Mouse (Mus musculus) midbrain, embryonic 11.5 days (tissue): ENCODE results near the gene Asb16. TPM values are rescaled to one million over a fixed set of nuclear protein-coding genes. Genes with fewer than 3 reads are reported as not detected.
A peak's percentile ranks its signal among the peaks of the same experiment; 100 is the strongest.

ENCODE experiments used
- ATAC-seq: fragments of 200-750 bp; cut with Nextera tagmentation; 2 replicates; pipeline ENCODE4 v1.8.0; 2017; ENCODE audit warnings: moderate TSS enrichment, moderate library complexity; ENCODE audit not compliant: low FRiP score
- DNase-seq: peaks from one replicate; pipeline ENCODE4 v3.0.0; 2015; ENCODE audit warnings: low spot score; ENCODE audit errors: missing footprints
- H3K27ac ChIP-seq: fragments of 300-500 bp; sonication (generic); 2 replicates; pipeline ENCODE4 v1.5.1; 2014; ENCODE audit warnings: low read depth, low read length
- H3K27me3 ChIP-seq: fragments of 300-500 bp; sonication (generic); 2 replicates; pipeline ENCODE4 v1.6.1; 2014; ENCODE audit warnings: mild to moderate bottlenecking, low read length, moderate library complexity, mixed read lengths; ENCODE audit not compliant: control insufficient read depth, insufficient read depth
- H3K36me3 ChIP-seq: fragments of 300-500 bp; sonication (generic); 2 replicates; pipeline ENCODE4 v1.6.1; 2014; ENCODE audit warnings: mild to moderate bottlenecking, low read length, moderate library complexity, mixed read lengths; ENCODE audit not compliant: control insufficient read depth, insufficient read depth
- H3K4me1 ChIP-seq: fragments of 300-500 bp; sonication (generic); 2 replicates; pipeline ENCODE4 v1.6.1; 2014; ENCODE audit warnings: low read length; ENCODE audit not compliant: control insufficient read depth, insufficient read depth
- H3K4me2 ChIP-seq: fragments of 300-500 bp; sonication (generic); 2 replicates; pipeline ENCODE4 v1.6.1; 2014; ENCODE audit warnings: mild to moderate bottlenecking, moderate library complexity
- H3K4me3 ChIP-seq: fragments of 300-500 bp; sonication (generic); 2 replicates; pipeline ENCODE4 v1.5.1; 2014; ENCODE audit warnings: low read depth, low read length
- H3K9ac ChIP-seq: fragments of 300-500 bp; sonication (generic); 2 replicates; pipeline ENCODE4 v1.6.1; 2014; ENCODE audit warnings: low read length
- H3K9me3 ChIP-seq: fragments of 300-500 bp; sonication (generic); 2 replicates; pipeline ENCODE4 v1.6.1; 2016; ENCODE audit warnings: low read length; ENCODE audit not compliant: control insufficient read depth
- WGBS: fragments of 180-500 bp; shearing (Covaris S2); extraction: QIAGEN DNeasy Blood & Tissue Kit; methylation state at CpG from one replicate; pipeline ENCODE4 v1.1.7; 2014; 5-methylcytosine and 5-hydroxymethylcytosine counted together
- polyA plus RNA-seq: library from polyadenylated mRNA; unstranded; fragments of >200 nt; fragmentation: Nextera tagmentation; extraction: Ambion mirVana; gene quantifications from 2 replicates; pipeline ENCODE4 v1.2.1, GENCODE M21; 2014

The Asb16 gene
- polyA plus RNA-seq, 1 experiment from 2014 or later = 0.08 TPM

- WGBS = 79% methylated on average over 2 of the region's 2 CpGs
- peak; percentile 73 for DNase-seq
- no peaks in the 10 kb centered on the region for H3K27me3 ChIP-seq
- H3K27ac ChIP-seq = no peak overlapping the region
- H3K4me1 ChIP-seq = peaks cover 4% of the 10 kb centered on the region; the same call in 1 of the 2 replicates
- H3K9ac ChIP-seq = no peak overlapping the region
- H3K9me3 ChIP-seq = no peaks in the 10 kb centered on the region
- H3K36me3 ChIP-seq = peaks cover 25% of the 10 kb centered on the region
- ATAC-seq = no peak
- no peak overlapping the region for H3K4me2 ChIP-seq
- H3K4me3 ChIP-seq = no peak overlapping the region
These were observed 20.4 kb downstream of the Asb16 start for GRCm38 (mm10) chr11:102288913-102289312.

GRCm38 (mm10) chr11:102289511-102290100 is 21.1 kb downstream of the Asb16 start:
- Histone ChIP-seq H3K4me1 (peaks cover 4% of the 10 kb centered on the region; the same call in 1 of the 2 replicates), H3K4me3 (no peak overlapping the region), H3K36me3 (peaks cover 27% of the 10 kb centered on the region), H3K9me3 (no peaks in the 10 kb centered on the region), H3K27me3 (no peaks in the 10 kb centered on the region), H3K27ac (no peak overlapping the region), H3K4me2 (no peak overlapping the region), H3K9ac (no peak overlapping the region)
- WGBS = 64% methylated on average over 6 of the region's 6 CpGs
- DNase-seq (no peak), ATAC-seq (no peak)

DNA sequence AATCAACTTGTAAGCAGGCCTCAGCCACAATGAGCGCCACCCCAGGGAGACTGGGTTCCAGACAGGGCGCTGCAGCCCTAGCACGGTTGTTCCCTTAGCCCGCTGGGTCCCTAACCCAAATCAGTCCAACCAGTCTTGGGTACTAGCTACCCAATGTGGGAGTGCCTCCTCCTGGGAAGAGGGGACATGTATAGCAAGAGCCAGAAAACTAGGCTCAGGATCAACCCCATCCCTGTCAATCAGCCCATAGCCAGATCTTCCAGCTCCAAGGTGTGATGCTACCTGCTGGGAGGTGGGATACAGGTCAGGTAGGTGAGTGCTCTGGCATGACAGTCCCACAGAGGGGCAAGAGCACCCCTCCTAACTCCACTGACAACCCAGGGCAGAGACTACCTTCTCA is 21.6 kb downstream of the Asb16 start:
- Histone ChIP-seq H3K36me3 (peaks cover 27% of the 10 kb centered on the region), H3K27ac (no peak overlapping the region), H3K9me3 (no peaks in the 10 kb centered on the region), H3K9ac (no peak overlapping the region), H3K27me3 (no peaks in the 10 kb centered on the region), H3K4me2 (no peak overlapping the region), H3K4me1 (peaks cover 10% of the 10 kb centered on the region), H3K4me3 (no peak overlapping the region)
- no peak for DNase-seq
- ATAC-seq = no peak
- WGBS = 77% methylated on average over 4 of the region's 4 CpGs

- no peak overlapping the region for H3K4me3 ChIP-seq
- 88% methylated on average over 11 of the region's 11 CpGs for whole genome bisulfite sequencing
- H3K4me2 ChIP-seq = no peak overlapping the region
- H3K4me1 ChIP-seq = peaks cover 13% of the 10 kb centered on the region
- ATAC-seq (no peak), DNase-seq (no peak)
- H3K9me3 ChIP-seq = no peaks in the 10 kb centered on the region
- no peak overlapping the region for H3K27ac ChIP-seq
- H3K36me3 ChIP-seq = peaks cover 27% of the 10 kb centered on the region
- H3K27me3 ChIP-seq = no peaks in the 10 kb centered on the region
- no peak overlapping the region for H3K9ac ChIP-seq
These were observed 22.6 kb downstream of the Asb16 start for GRCm38 (mm10) chr11:102291051-102291535.

DNA sequence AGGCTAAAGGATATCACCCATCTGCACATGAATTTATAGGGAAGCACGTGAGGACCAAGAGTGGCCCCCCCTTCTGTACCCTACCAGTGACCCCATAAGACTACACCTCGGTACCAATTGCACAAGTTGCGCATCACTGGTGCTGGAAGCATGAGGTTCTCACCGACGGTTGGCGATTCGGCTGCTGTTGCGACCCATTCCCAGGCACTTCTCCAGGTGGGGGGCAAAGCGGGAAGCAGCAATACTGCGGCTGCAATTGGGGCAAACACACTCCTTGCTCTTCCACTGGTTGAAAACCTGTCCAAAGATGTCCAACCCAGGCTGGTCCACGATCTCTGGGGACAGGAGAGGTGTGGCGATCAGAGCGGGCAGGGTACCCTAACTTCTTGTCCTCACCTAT is 25.4 kb downstream of the Asb16 start:
- WGBS = 94% methylated on average over 13 of the region's 13 CpGs
- no peak overlapping the region for H3K9ac ChIP-seq
- no peak overlapping the region for H3K4me3 ChIP-seq

DNA sequence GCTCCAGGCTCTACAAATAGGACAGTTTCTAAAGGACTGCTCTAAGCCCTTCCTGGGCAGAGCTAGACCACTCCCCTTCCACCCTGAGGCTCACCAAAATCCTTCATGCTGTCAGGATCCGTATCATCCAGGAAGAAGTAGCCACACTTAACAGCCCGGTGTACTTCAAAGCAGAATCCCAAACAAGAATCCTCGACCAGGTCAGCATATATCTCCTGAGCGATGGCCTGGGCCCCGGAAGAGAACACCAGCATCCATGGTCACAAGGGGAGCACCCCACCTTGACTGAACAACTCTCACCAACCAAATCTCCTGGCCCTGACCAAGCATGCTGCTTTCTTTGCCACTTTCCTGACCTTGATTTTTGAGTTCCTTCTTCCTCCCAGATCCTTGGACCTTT is 25.9 kb downstream of the Asb16 start:
- no peak overlapping the region for H3K9ac ChIP-seq
- no peaks in the 10 kb centered on the region for H3K9me3 ChIP-seq
- no peaks in the 10 kb centered on the region for H3K27me3 ChIP-seq
- peaks cover 24% of the 10 kb centered on the region for H3K36me3 ChIP-seq
- no peak overlapping the region for H3K4me2 ChIP-seq
- H3K27ac ChIP-seq = no peak overlapping the region
- WGBS = 84% methylated on average over 5 of the region's 5 CpGs
- no peak overlapping the region for H3K4me3 ChIP-seq
- no peak for ATAC-seq
- DNase-seq = no peak
- peaks cover 11% of the 10 kb centered on the region for H3K4me1 ChIP-seq

More for the DNA sequence above, 25.4 kb downstream of the Asb16 start:
- no peak for DNase-seq
- no peak for ATAC-seq
- H3K4me2 ChIP-seq = no peak overlapping the region
- no peaks in the 10 kb centered on the region for H3K9me3 ChIP-seq
- H3K36me3 ChIP-seq = peaks cover 24% of the 10 kb centered on the region
- H3K27ac ChIP-seq = no peak overlapping the region
- peaks cover 11% of the 10 kb centered on the region for H3K4me1 ChIP-seq
- H3K27me3 ChIP-seq = no peaks in the 10 kb centered on the region

GRCm38 (mm10) chr11:102294887-102295597 is 26.5 kb downstream of the Asb16 start:
- no peaks in the 10 kb centered on the region for H3K9me3 ChIP-seq
- peaks cover 24% of the 10 kb centered on the region for H3K36me3 ChIP-seq

GRCm38 (mm10) chr11:102295598-102296471 is 27.3 kb downstream of the Asb16 start:
- H3K4me3 ChIP-seq = peak overlapping the region; percentile 90
- H3K4me1 ChIP-seq = peaks cover 11% of the 10 kb centered on the region
- no peaks in the 10 kb centered on the region for H3K27me3 ChIP-seq
- peak; percentile 51 for ATAC-seq
- peaks cover 22% of the 10 kb centered on the region for H3K36me3 ChIP-seq
- H3K9me3 ChIP-seq = no peaks in the 10 kb centered on the region
- DNase-seq = peak; percentile 94
- peak overlapping the region; percentile 99 for H3K27ac ChIP-seq
- WGBS = 1% methylated on average over 46 of the region's 73 CpGs
- H3K4me2 ChIP-seq = peak overlapping the region; percentile 92
- H3K9ac ChIP-seq = peak overlapping the region; percentile 94

More at GRCm38 (mm10) chr11:102294887-102295597, 26.5 kb downstream of the Asb16 start:
- H3K27ac ChIP-seq = peak overlapping the region; percentile 99; the same call in 1 of the 2 replicates
- peak overlapping the region; percentile 90 for H3K4me3 ChIP-seq
- ATAC-seq (no peak), DNase-seq (peak; percentile 90)
- peak overlapping the region; percentile 92 for H3K4me2 ChIP-seq
- WGBS = 77% methylated on average over 12 of the region's 12 CpGs
- H3K4me1 ChIP-seq = peaks cover 11% of the 10 kb centered on the region
- no peaks in the 10 kb centered on the region for H3K27me3 ChIP-seq
- H3K9ac ChIP-seq = peak overlapping the region; percentile 94
